Mouse (Mus musculus): ENCODE results near the gene Hoxd1. TPM values are rescaled to one million over a fixed set of nuclear protein-coding genes. Genes with fewer than 3 reads are reported as not detected.

The Hoxd1 gene
- total and polyA plus RNA-seq, 2 experiments from 2014 or later = not detected

DNA sequence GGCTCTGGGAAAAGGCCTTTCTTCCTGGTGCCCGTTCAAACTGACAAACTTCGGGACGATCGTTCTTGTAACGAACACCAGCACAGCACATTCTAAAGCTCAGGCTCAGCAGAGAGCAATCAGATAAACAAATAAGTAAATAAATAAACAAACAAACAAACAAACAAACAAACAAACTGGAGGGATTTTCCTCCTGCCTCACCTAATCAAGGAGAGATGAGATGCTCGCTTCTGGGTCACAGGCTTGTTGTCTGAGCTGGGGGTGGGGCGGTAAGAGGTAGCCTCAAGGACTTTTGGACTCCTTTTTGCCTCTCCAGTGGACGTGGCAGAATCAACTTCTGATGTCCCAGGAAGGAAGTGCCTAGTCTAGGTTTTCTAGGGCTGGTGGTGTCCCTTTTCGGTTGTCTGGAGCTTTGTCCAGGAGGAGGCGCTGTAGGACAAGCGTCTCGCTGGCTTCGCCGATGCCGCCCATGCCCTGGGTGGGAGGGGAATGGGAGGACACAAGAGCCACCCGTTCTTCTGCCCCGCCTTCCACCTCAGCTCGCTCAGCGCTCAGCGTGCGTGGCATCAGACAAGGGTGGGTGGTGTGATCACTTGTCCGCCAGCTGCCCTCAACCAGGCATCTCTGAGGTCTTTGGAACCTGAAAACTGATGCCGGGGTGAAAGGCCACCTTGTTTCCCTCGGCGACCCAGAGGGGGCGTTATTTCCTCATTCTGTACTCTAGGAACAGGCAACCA lies 47.1 kb upstream of the Hoxd1 start:
- TF ChIP-seq CTCF (IDR thresholded peaks at IDR 0.05; ENCODE audit: low read depth) (peak; percentile 88), EP300 (IDR thresholded peaks at IDR 0.05; ENCODE audit: low read depth) (no peak)
- H3K27ac ChIP-seq (ENCODE audit: low read depth) = no peak overlapping the region
- peak; percentile 62 for DNase-seq (ENCODE audit: low spot score)
- no peak overlapping the region for H3K9ac ChIP-seq (replicated peaks; ENCODE audit: low read depth, low read length)
- H3K4me2 ChIP-seq (ENCODE audit: low read depth, low read length) = peak overlapping the region; percentile 51
- no peaks in the 10 kb centered on the region for H3K36me3 ChIP-seq (replicated peaks; ENCODE audit: control insufficient read depth, insufficient read depth, low read length)
- peaks cover 6% of the 10 kb centered on the region; the same call in 1 of the 2 replicates for H3K4me1 ChIP-seq (ENCODE audit: control insufficient read depth, insufficient read depth)
- WGBS = 4% methylated on average over 26 of the region's 26 CpGs
- H3K4me3 ChIP-seq (ENCODE audit: low read depth, low read length) = peak overlapping the region; percentile 32
- peaks cover 97% of the 10 kb centered on the region for H3K27me3 ChIP-seq (ENCODE audit: control insufficient read depth, insufficient read depth, low read length)
- H3K9me3 ChIP-seq (replicated peaks; ENCODE audit: control insufficient read depth, low read length) = no peaks in the 10 kb centered on the region
- ATAC-seq (ENCODE audit: insufficient read depth, low read depth) = peak; percentile 80

- peaks cover 97% of the 10 kb centered on the region for H3K27me3 ChIP-seq (ENCODE audit: control insufficient read depth, insufficient read depth, low read length)
- DNase-seq (ENCODE audit: low spot score) (no peak), ATAC-seq (ENCODE audit: insufficient read depth, low read depth) (no peak)
- no peak overlapping the region for H3K27ac ChIP-seq (ENCODE audit: low read depth)
- no peak for TF ChIP-seq CTCF (IDR thresholded peaks at IDR 0.05; ENCODE audit: low read depth)
- TF ChIP-seq EP300 (IDR thresholded peaks at IDR 0.05; ENCODE audit: low read depth) = no peak
- H3K9ac ChIP-seq (replicated peaks; ENCODE audit: low read depth, low read length) = no peak overlapping the region
- WGBS = 11% methylated on average over 2 of the region's 2 CpGs
- H3K36me3 ChIP-seq (replicated peaks; ENCODE audit: control insufficient read depth, insufficient read depth, low read length) = no peaks in the 10 kb centered on the region
- H3K4me2 ChIP-seq (ENCODE audit: low read depth, low read length) = no peak overlapping the region
- H3K9me3 ChIP-seq (replicated peaks; ENCODE audit: control insufficient read depth, low read length) = no peaks in the 10 kb centered on the region
- H3K4me3 ChIP-seq (ENCODE audit: low read depth, low read length) = no peak overlapping the region
- no peaks in the 10 kb centered on the region for H3K4me1 ChIP-seq (ENCODE audit: control insufficient read depth, insufficient read depth)
Observed at GRCm38 (mm10) chr2:74720384-74720783, 42.4 kb upstream of the Hoxd1 start.

GRCm38 (mm10) chr2:74720955-74721491 lies 41.8 kb upstream of the Hoxd1 start:
- H3K27ac ChIP-seq (ENCODE audit: low read depth) = no peak overlapping the region
- no peak overlapping the region for H3K4me3 ChIP-seq (ENCODE audit: low read depth, low read length)
- no peaks in the 10 kb centered on the region for H3K9me3 ChIP-seq (replicated peaks; ENCODE audit: control insufficient read depth, low read length)
- DNase-seq (ENCODE audit: low spot score) = no peak
- peaks cover 97% of the 10 kb centered on the region for H3K27me3 ChIP-seq (ENCODE audit: control insufficient read depth, insufficient read depth, low read length)
- H3K36me3 ChIP-seq (replicated peaks; ENCODE audit: control insufficient read depth, insufficient read depth, low read length) = no peaks in the 10 kb centered on the region
- H3K4me1 ChIP-seq (ENCODE audit: control insufficient read depth, insufficient read depth) = no peaks in the 10 kb centered on the region
- TF ChIP-seq CTCF (IDR thresholded peaks at IDR 0.05; ENCODE audit: low read depth) = no peak
- TF ChIP-seq EP300 (IDR thresholded peaks at IDR 0.05; ENCODE audit: low read depth) = no peak
- no peak overlapping the region for H3K4me2 ChIP-seq (ENCODE audit: low read depth, low read length)
- no peak overlapping the region for H3K9ac ChIP-seq (replicated peaks; ENCODE audit: low read depth, low read length)
- ATAC-seq (ENCODE audit: insufficient read depth, low read depth) = no peak
- 13% methylated on average over 5 of the region's 5 CpGs for WGBS

DNA sequence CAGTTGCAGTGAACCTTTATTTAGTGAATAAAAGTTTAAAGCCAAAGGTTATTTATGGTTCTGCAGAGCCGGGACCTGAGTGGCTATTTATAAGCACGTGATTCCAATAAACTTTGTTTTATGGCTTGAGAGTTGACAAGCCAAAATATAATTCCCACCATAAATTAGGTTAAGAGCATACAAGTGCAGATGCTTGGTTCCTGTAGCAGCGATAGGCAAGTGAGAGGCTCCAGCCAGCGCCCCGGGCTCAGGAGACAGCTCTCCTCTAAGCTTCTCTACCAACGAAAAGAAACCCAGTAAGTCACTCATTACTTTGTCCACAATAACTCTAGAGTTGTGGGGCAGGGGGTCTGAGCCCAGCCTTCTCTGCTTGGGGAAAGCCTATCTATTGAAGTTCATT lies 40.9 kb upstream of the Hoxd1 start:
- H3K9me3 ChIP-seq (replicated peaks; ENCODE audit: control insufficient read depth, low read length) = no peaks in the 10 kb centered on the region
- peaks cover 97% of the 10 kb centered on the region for H3K27me3 ChIP-seq (ENCODE audit: control insufficient read depth, insufficient read depth, low read length)
- DNase-seq (ENCODE audit: low spot score) (no peak), ATAC-seq (ENCODE audit: insufficient read depth, low read depth) (no peak)
- WGBS = 15% methylated on average over 6 of the region's 6 CpGs
- no peak for TF ChIP-seq EP300 (IDR thresholded peaks at IDR 0.05; ENCODE audit: low read depth)
- H3K4me2 ChIP-seq (ENCODE audit: low read depth, low read length) = no peak overlapping the region
- no peak overlapping the region for H3K4me3 ChIP-seq (ENCODE audit: low read depth, low read length)
- no peaks in the 10 kb centered on the region for H3K4me1 ChIP-seq (ENCODE audit: control insufficient read depth, insufficient read depth)
- H3K36me3 ChIP-seq (replicated peaks; ENCODE audit: control insufficient read depth, insufficient read depth, low read length) = no peaks in the 10 kb centered on the region
- H3K27ac ChIP-seq (ENCODE audit: low read depth) = no peak overlapping the region
- H3K9ac ChIP-seq (replicated peaks; ENCODE audit: low read depth, low read length) = no peak overlapping the region

- WGBS = 5% methylated on average over 8 of the region's 8 CpGs
- Histone ChIP-seq H3K4me1 (ENCODE audit: control insufficient read depth, insufficient read depth) (no peaks in the 10 kb centered on the region), H3K36me3 (replicated peaks; ENCODE audit: control insufficient read depth, insufficient read depth, low read length) (no peaks in the 10 kb centered on the region), H3K27me3 (ENCODE audit: control insufficient read depth, insufficient read depth, low read length) (peaks cover 97% of the 10 kb centered on the region), H3K9ac (replicated peaks; ENCODE audit: low read depth, low read length) (no peak overlapping the region), H3K9me3 (replicated peaks; ENCODE audit: control insufficient read depth, low read length) (no peaks in the 10 kb centered on the region), H3K4me2 (ENCODE audit: low read depth, low read length) (no peak overlapping the region), H3K27ac (ENCODE audit: low read depth) (no peak overlapping the region), H3K4me3 (ENCODE audit: low read depth, low read length) (no peak overlapping the region)
- TF ChIP-seq CTCF (IDR thresholded peaks at IDR 0.05; ENCODE audit: low read depth) (no peak), EP300 (IDR thresholded peaks at IDR 0.05; ENCODE audit: low read depth) (no peak)
- ATAC-seq (ENCODE audit: insufficient read depth, low read depth) = no peak
- DNase-seq (ENCODE audit: low spot score) = no peak
Observed at GRCm38 (mm10) chr2:74722949-74723348, 39.8 kb upstream of the Hoxd1 start.
